Mouse (Mus musculus) macrophage (primary cell): Measurements from ENCODE around the gene Ak7. TPM values are rescaled to one million over a fixed set of nuclear protein-coding genes. Genes with fewer than 3 reads are reported as not detected.

ENCODE experiments used
- H3K27ac ChIP-seq: fragments of 350-480 bp; formaldehyde crosslinking; 2 replicates; pipeline ENCODE4 v1.9.0; 2021
- H3K36me3 ChIP-seq: fragments of 350-480 bp; formaldehyde crosslinking; 2 replicates; pipeline ENCODE4 v1.9.0; 2021; ENCODE audit errors: inconsistent target
- H3K4me3 ChIP-seq: fragments of 350-480 bp; formaldehyde crosslinking; 2 replicates; pipeline ENCODE4 v1.9.0; 2021; ENCODE audit errors: inconsistent target
- H3K79me2 ChIP-seq: fragments of 350-480 bp; formaldehyde crosslinking; 2 replicates; pipeline ENCODE4 v1.9.0; 2021; ENCODE audit errors: inconsistent target
- WGBS: methylation state at CpG from one replicate; pipeline ENCODE4 v1.1.7; 2026; ENCODE audit warnings: inconsistent platforms; ENCODE audit not compliant: missing documents; 5-methylcytosine and 5-hydroxymethylcytosine counted together
- polyA plus RNA-seq: library from polyadenylated mRNA; stranded (reverse); fragments of 250-400 nt; gene quantifications from 3 replicates; pipeline ENCODE4 v1.2.4, GENCODE M21; 2018; ENCODE audit warnings: inconsistent platforms

Ak7 gene
- polyA plus RNA-seq, 1 experiment from 2014 or later: not detected

DNA sequence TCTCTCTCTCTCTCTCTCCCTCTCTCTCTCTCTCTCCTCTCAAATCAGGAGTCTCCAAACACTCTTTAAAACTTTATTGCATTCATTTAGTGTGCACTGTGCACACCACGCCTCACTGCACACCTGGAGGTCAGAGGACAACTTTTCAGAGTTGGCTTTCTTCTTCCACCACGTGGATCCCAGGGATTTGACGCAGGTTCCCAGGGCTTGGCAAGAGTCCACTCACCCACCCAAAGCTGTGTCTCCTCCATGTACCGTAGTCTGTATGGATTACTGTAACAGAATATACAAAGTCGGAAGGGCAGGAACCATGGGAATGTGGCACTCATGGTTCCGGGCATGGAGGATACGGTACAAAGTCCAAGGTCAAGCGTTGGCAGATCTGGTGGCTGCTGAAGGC, 33.9 kb downstream of the Ak7 start:
- Histone ChIP-seq H3K4me3 (no peak overlapping the region), H3K27ac (no peak overlapping the region), H3K79me2 (no peaks in the 10 kb centered on the region), H3K36me3 (no peaks in the 10 kb centered on the region)
- 97% methylated on average over 8 of the region's 8 CpGs for WGBS

DNA sequence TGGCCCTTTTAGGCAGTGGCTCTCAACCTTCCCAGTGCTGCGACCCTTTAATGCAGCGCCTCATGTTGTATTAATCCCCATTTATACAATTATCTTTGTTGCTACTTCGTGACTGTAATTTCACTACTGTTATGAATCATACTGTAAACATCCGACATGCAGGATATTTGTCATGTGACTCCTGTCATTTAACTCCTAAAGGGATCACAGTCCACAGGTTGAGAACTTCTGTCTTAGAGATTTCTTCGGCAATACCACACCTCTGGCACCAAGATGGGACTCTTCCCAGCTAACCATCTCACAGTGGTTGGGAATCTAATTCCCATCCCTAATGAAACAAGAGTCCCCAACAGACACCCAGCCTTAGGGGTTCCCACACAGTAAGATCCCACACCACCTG, 42.3 kb downstream of the Ak7 start:
- Histone ChIP-seq H3K79me2 (no peaks in the 10 kb centered on the region), H3K27ac (no peak overlapping the region)
- WGBS: 89% methylated on average over 5 of the region's 5 CpGs

DNA sequence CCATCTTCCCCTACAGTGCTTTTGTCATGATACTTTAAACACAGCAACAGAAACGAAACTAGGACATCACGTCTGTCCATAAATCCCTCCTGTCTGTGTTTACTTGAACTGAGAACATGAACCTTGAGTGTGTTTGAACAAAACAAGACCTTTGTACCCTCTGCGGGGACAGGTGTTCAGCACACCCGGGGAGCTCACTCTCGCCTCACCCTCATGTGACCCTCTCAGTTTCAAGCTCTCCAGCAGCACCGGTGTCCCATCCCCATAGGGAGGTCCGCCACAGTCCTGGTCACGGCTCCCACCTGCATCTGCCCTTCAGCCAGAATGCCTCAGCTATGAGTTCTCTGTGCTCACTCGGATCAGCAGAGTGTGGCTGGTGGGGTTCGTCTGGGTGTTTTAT, 48.0 kb downstream of the Ak7 start:
- 94% methylated on average over 10 of the region's 10 CpGs for WGBS
- Histone ChIP-seq H3K36me3 (no peaks in the 10 kb centered on the region), H3K27ac (no peak overlapping the region), H3K4me3 (no peak overlapping the region), H3K79me2 (no peaks in the 10 kb centered on the region)

More for the DNA sequence above, 42.3 kb downstream of the Ak7 start:
- Histone ChIP-seq H3K36me3 (no peaks in the 10 kb centered on the region), H3K4me3 (no peak overlapping the region)

DNA sequence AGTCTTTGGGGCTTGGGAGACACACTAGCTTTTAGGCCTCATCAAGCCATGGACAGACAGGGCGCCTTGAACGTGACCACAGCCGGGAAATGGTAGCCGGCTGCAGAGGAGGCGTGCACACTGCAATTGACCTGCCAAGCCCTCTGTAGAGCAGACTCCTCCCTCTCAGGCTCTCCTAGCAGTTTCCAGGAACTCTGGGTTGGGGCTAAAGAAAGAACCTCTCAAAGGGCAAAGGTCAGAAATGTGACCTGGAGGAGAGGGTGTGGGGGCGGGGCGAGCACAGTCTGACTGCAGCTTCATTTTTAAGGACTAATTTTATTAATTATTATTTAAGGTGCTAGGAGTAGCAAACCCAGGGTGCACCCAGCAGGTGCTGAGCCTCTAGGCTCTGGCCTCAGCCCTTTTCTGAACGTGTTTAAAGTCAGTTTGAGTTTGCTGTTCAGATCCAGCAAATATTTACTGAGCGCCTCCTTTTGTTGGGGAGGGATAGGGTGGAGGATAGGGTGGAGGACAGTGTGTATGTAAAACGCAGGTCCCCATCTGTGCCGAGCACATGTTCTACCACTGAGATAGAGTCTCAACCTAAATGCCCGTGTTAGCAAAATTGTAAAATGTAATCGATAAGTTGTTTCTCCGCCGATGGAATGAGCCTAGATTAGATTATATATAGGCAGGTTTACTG, 52.2 kb downstream of the Ak7 start:
- no peak overlapping the region for H3K4me3 ChIP-seq
- no peaks in the 10 kb centered on the region for H3K79me2 ChIP-seq
- H3K27ac ChIP-seq: no peak overlapping the region
- H3K36me3 ChIP-seq: no peaks in the 10 kb centered on the region
- WGBS: 84% methylated on average over 15 of the region's 15 CpGs

- Histone ChIP-seq H3K79me2 (no peaks in the 10 kb centered on the region), H3K4me3 (no peak overlapping the region), H3K27ac (no peak overlapping the region), H3K36me3 (no peaks in the 10 kb centered on the region)
- 95% methylated on average over 2 of the region's 2 CpGs for WGBS
Measured at GRCm38 (mm10) chr12:105758911-105759310, 53.1 kb downstream of the Ak7 start.

DNA sequence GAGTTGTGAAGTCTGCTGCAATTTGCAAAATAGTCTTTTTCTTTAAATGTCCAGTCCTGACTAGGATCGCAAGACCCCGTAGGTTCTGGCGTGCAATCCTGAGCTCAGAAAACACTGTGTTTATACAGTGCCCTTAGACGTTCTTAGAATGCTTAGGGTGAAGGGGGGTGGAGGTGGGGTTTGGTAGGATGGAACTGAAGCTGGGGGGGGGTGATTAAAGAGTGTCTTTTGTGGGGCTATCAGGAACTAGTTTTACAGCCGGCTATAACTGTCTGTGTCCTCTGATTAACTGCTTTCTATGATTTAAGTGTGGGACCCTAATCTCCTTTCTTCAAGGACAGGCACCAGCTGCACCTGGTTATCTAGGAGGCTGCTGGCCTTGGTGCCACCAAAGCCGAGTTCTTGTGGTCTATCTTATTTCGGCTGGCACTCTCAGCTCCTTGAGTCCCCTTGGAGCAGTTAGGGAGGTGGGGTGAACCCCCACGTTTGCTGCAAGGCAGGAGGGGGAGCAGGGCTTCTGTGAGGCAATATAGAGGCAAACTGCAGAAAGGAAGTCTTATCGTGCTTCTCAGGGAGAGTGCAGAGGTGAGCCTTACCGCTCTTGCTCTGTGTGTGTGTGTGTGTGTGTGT, 54.2 kb downstream of the Ak7 start:
- Histone ChIP-seq H3K36me3 (no peaks in the 10 kb centered on the region), H3K27ac (no peak overlapping the region), H3K79me2 (no peaks in the 10 kb centered on the region), H3K4me3 (no peak overlapping the region)
- WGBS: 51% methylated on average over 8 of the region's 10 CpGs

- Histone ChIP-seq H3K36me3 (no peaks in the 10 kb centered on the region), H3K79me2 (no peaks in the 10 kb centered on the region), H3K4me3 (no peak overlapping the region), H3K27ac (no peak overlapping the region)
- WGBS: 19% methylated on average over 11 of the region's 11 CpGs
Measured at GRCm38 (mm10) chr12:105761171-105761570, 55.4 kb downstream of the Ak7 start.

DNA sequence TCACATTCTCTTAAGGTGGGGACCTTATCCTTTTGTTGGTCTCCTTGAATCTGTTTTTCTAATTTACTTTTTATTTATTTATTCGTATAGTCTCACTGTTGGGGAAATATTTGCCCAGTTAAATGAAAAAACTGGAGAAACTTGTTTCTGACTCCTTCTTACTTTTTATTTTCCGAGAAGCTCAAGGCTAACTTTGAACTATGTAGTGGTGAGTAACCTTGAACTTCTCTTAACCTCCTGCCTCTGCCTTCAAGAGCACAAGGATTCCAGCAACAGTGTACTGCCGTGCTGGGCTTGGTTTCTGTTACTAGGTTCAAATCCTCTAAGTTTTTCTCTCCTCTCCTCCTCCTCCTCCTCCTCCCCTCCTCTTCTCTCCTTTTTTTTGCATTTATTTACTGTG, 55.9 kb downstream of the Ak7 start:
- 90% methylated on average over 2 of the region's 3 CpGs for WGBS
- Histone ChIP-seq H3K36me3 (no peaks in the 10 kb centered on the region), H3K79me2 (no peaks in the 10 kb centered on the region), H3K4me3 (no peak overlapping the region), H3K27ac (no peak overlapping the region)

DNA sequence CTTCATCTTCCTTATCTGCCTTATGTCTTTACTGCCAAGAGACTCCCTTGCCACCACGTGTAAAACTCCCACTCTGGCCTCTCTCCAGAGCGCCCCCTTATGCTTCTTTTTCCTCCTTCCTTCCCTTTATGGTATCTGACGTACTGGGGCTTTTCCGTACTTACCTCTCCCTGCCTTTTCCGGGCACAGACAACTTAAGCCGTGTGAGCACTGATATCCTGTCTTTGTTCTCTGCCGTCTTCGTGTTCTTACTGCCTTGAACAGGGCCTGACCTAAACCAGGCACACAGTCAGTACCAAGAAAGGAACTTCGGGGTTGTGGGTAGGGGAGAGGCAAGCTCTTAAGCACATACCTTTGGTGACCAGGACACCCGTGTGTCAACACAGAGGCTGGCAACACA, 63.9 kb downstream of the Ak7 start:
- no peak overlapping the region for H3K4me3 ChIP-seq
- 50% methylated on average over 10 of the region's 10 CpGs for WGBS
- H3K79me2 ChIP-seq: no peaks in the 10 kb centered on the region
- no peak overlapping the region for H3K27ac ChIP-seq
- no peaks in the 10 kb centered on the region for H3K36me3 ChIP-seq

- WGBS: 94% methylated on average over 7 of the region's 7 CpGs
- Histone ChIP-seq H3K36me3 (no peaks in the 10 kb centered on the region), H3K4me3 (no peak overlapping the region), H3K79me2 (no peaks in the 10 kb centered on the region), H3K27ac (no peak overlapping the region)
Measured at GRCm38 (mm10) chr12:105774871-105775270, 69.1 kb downstream of the Ak7 start.

GRCm38 (mm10) chr12:105777651-105778050, 71.9 kb downstream of the Ak7 start:
- H3K79me2 ChIP-seq: no peaks in the 10 kb centered on the region
- H3K4me3 ChIP-seq: no peak overlapping the region
- H3K36me3 ChIP-seq: no peaks in the 10 kb centered on the region
- H3K27ac ChIP-seq: no peak overlapping the region
- 99% methylated on average over 4 of the region's 4 CpGs for WGBS

- no peaks in the 10 kb centered on the region for H3K36me3 ChIP-seq
- H3K79me2 ChIP-seq: peaks cover 43% of the 10 kb centered on the region
- H3K4me3 ChIP-seq: peak within 1 kb of the TSS; percentile 74
- 1% methylated on average over 72 of the region's 85 CpGs for WGBS
- H3K27ac ChIP-seq: peak within 1 kb of the TSS; percentile 90
Measured at GRCm38 (mm10) chr12:105784196-105784999, 78.6 kb downstream of the Ak7 start, which contains the start of gene Papola. Gene Papola (plus strand): TSS chr12:105784694.

DNA sequence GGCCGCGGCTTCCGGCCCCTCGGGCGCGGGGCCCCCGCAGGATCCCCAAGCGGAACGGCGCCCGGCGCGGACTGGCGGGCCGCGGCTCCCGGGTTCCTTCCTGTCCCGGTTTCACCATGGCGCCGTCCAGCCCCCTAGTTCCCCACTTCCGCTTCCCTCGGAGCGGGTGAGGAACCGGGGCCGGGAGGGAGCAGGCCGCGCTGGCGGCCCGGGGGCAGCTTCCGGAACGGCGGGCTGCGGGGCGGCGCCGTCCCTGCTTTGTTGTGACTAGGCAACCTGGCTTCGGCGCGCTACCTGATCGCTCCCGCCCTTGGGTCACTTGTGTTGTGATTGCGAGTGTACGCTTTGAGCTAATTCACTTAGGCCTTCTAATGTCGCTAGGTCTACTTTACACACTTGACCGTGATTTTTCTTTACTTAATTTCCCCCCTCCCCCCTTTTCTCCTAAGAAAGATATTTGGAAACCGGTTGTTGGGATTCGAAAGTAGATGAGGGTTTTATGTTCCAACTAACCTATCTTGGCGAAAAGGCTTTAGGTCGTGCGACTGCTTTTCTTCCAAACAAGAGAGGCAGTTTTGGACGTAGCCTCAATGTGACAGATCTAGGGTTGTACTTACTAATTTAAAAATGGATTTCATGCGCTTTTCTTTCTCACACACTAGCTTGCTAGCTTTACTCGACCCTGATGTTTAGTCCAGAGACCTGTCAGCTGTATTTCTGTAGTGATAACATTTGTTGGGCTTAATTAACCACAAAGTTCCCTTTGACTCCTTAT, 79.4 kb downstream of the Ak7 start:
- WGBS: 2% methylated on average over 31 of the region's 53 CpGs
- peaks cover 51% of the 10 kb centered on the region for H3K79me2 ChIP-seq
- peak overlapping the region; percentile 90 for H3K27ac ChIP-seq
- H3K4me3 ChIP-seq: peak overlapping the region; percentile 74
- no peaks in the 10 kb centered on the region for H3K36me3 ChIP-seq

DNA sequence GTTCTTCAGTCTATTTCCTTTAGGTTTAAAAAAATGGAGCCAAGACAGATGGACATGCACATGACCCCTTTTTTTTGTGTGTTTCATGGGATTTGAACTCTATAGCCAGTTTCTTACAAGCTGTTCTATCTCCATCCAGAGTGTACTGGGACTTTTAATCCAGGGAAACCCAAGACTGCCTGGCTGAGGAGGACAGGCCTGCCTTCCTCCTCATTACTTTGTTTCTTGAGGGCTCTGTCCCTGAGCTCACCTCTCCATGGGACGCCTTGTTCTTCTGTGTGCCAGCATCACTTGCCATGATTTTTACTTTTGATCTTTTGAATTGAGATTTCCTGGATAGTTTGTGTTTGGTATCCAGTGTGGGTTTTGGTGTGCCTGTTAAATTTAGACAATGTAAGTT, 80.3 kb downstream of the Ak7 start:
- Histone ChIP-seq H3K36me3 (no peaks in the 10 kb centered on the region), H3K79me2 (peaks cover 60% of the 10 kb centered on the region), H3K27ac (peak overlapping the region; percentile 90), H3K4me3 (peak overlapping the region; percentile 74)
- 86% methylated on average over 1 of the region's 1 CpGs for WGBS
